Mouse (Mus musculus): ENCODE measurements around the gene Arhgap30. TPM values are rescaled to one million over a fixed set of nuclear protein-coding genes. Genes with fewer than 3 reads are reported as not detected.

Gene Arhgap30
- total and polyA plus RNA-seq, 3 experiments, result 52.0 to 78.5 (median 70.8) TPM

GRCm38 (mm10) chr1:171345225-171346094 is 43.3 kb upstream of the Arhgap30 start, which contains the start of the genes Nit1 and Pfdn2:
Nit1 (minus strand) TSS chr1:171345646.
Pfdn2 (plus strand) TSS chr1:171345670.
- Histone ChIP-seq H3K4me1 (ENCODE audit: control insufficient read depth in 1 of 2, insufficient read depth in 2 of 2) (peaks cover 4 to 41% of the 10 kb centered on the region in 2 experiments), H3K36me3 (replicated peaks in 1 of 2; ENCODE audit: control insufficient read depth in 1 of 2, insufficient read depth in 1 of 2, low read length in 1 of 2) (peaks cover 23 to 58% of the 10 kb centered on the region in 2 experiments), H3K27me3 (replicated peaks) (no peaks in the 10 kb centered on the region), H3K79me2 (replicated peaks; ENCODE audit: control insufficient read depth, extremely low read depth, insufficient read depth, poor library complexity, severe bottlenecking) (peaks cover 46% of the 10 kb centered on the region), H3K9me3 (replicated peaks; ENCODE audit: low read length) (peaks cover 5% of the 10 kb centered on the region), H3K9ac (ENCODE audit: insufficient read depth, low read depth) (peak within 1 kb of the TSS; percentile 81), H3K4me3 (replicated peaks in 1 of 3; ENCODE audit: low read depth in 2 of 3, low read length in 2 of 3, poor library complexity in 1 of 3) (peak within 1 kb of the TSS; percentile 95 to 99 (median 99)), H3K4me2 (ENCODE audit: insufficient read depth, low read depth, poor library complexity, severe bottlenecking) (peak within 1 kb of the TSS; percentile 76), H3K27ac (ENCODE audit: insufficient read depth, low read depth) (peak within 1 kb of the TSS; percentile 8; the same call in 1 of the 2 replicates)
- DNase-seq (ENCODE audit: extremely low read depth), result peak; percentile 89
- TF ChIP-seq SIN3A (IDR thresholded peaks at IDR 0.05; ENCODE audit: low read length), result peak; percentile 87; the same call in 1 of the 2 replicates
- peak; percentile 82; the same call in 1 of the 2 replicates for TF ChIP-seq KAT2A (IDR thresholded peaks at IDR 0.05; ENCODE audit: insufficient replicate concordance, low read length)
- peak; percentile 76 for TF ChIP-seq IRF4 (IDR thresholded peaks at IDR 0.05; ENCODE audit: low read depth, low read length)
- TF ChIP-seq POLR2AphosphoS2 (IDR thresholded peaks at IDR 0.05; ENCODE audit: low read depth, low read length), result peak; percentile 77; the same call in 1 of the 2 replicates
- TF ChIP-seq MAX (IDR thresholded peaks at IDR 0.05; ENCODE audit: low read length), result peak; percentile 58; the same call in 1 of the 2 replicates
- peak; percentile 91 for TF ChIP-seq NELFE (IDR thresholded peaks at IDR 0.05; ENCODE audit: low read depth, low read length)
- peak; percentile 56 for TF ChIP-seq MEF2A (IDR thresholded peaks at IDR 0.05; ENCODE audit: borderline replicate concordance, low read depth, low read length)
- peak; percentile 82 for TF ChIP-seq NRF1 (IDR thresholded peaks at IDR 0.05; ENCODE audit: low read depth, low read length)
- no peak for TF ChIP-seq JUN (IDR thresholded peaks at IDR 0.05; ENCODE audit: insufficient read depth, low read depth, low read length)
- TF ChIP-seq HCFC1 (IDR thresholded peaks at IDR 0.05; ENCODE audit: low read depth, low read length), result peak; percentile 90
- peak; percentile 90 for TF ChIP-seq MXI1 (IDR thresholded peaks at IDR 0.05; ENCODE audit: low read depth, low read length)
- TF ChIP-seq TCF12 (IDR thresholded peaks at IDR 0.05; ENCODE audit: low read depth, low read length), result peak; percentile 94
- peak; percentile 80; the same call in 1 of the 2 replicates for TF ChIP-seq MAZ (IDR thresholded peaks at IDR 0.05; ENCODE audit: low read depth, low read length)
- TF ChIP-seq TBP (conservative IDR thresholded peaks at IDR 0.05; ENCODE audit: low read depth, low read length), result 0 out of 2 replicates have a peak, but pooled peaks have one; percentile 57
- TF ChIP-seq ZMIZ1 (IDR thresholded peaks at IDR 0.05; ENCODE audit: low read depth, low read length), result peak; percentile 88
- TF ChIP-seq POLR2A (IDR thresholded peaks at IDR 0.05; ENCODE audit: low read depth, low read length), result peak; percentile 93
- TF ChIP-seq ELF1 (IDR thresholded peaks at IDR 0.05; ENCODE audit: low read depth, low read length), result peak; percentile 76
- TF ChIP-seq PAX5 (IDR thresholded peaks at IDR 0.05; ENCODE audit: low read length), result no peak
- no peak for TF ChIP-seq CTCF (conservative IDR thresholded peaks at IDR 0.05 in 1 of 2, IDR thresholded peaks at IDR 0.05 in 1 of 2; ENCODE audit: low read depth in 2 of 2, low read length in 2 of 2)
- TF ChIP-seq UBTF (IDR thresholded peaks at IDR 0.05; ENCODE audit: low read depth, low read length), result no peak
- peak; percentile 46; the same call in 1 of the 2 replicates for TF ChIP-seq MYC (IDR thresholded peaks at IDR 0.05; ENCODE audit: low read depth, low read length)
- TF ChIP-seq CHD2 (IDR thresholded peaks at IDR 0.05; ENCODE audit: low read length), result no peak
- no peak for TF ChIP-seq USF1 (IDR thresholded peaks at IDR 0.05; ENCODE audit: low read depth, low read length)
- TF ChIP-seq EP300 (IDR thresholded peaks at IDR 0.05; ENCODE audit: low read length), result no peak
- no peak for TF ChIP-seq ETS1 (conservative IDR thresholded peaks at IDR 0.05; ENCODE audit: low read depth, low read length)
- TF ChIP-seq USF2 (conservative IDR thresholded peaks at IDR 0.05; ENCODE audit: low read depth, low read length), result no peak
- dilution Hi-C loops (cut with MboI; ENCODE audit: extremely low pct_ligation_motif_present, extremely low pct_unique_long_range_greater_than_20kb, low sequenced_read_pairs), result no loop called here
- in situ Hi-C loops (cut with MboI; ENCODE audit: low pct_ligation_motif_present, low pct_unique_long_range_greater_than_20kb, low sequenced_read_pairs), result no loop called here

Data from CH12.LX (cell line).